Mouse (Mus musculus) lung, postnatal 14 days (tissue): ENCODE results near the gene Prdm2.

Experiments used
- DNase-seq: peaks from one replicate; pipeline ENCODE4 v3.0.0; 2021

Gene Prdm2

GRCm38 (mm10) chr4:143211584-143212340 is 1.0 kb downstream of the Prdm2 start:
- DNase-seq: peak; percentile 26

- DNase-seq: no peak
These were observed 2.8 kb downstream of the Prdm2 start for GRCm38 (mm10) chr4:143209997-143210396.

GRCm38 (mm10) chr4:143202653-143203052 is 10.1 kb downstream of the Prdm2 start:
- no peak for DNase-seq

- no peak for DNase-seq
These were observed 14.4 kb downstream of the Prdm2 start for GRCm38 (mm10) chr4:143198371-143198770.

- DNase-seq: no peak
These were observed 14.9 kb downstream of the Prdm2 start for GRCm38 (mm10) chr4:143197845-143198356.

- no peak for DNase-seq
These were observed 18.5 kb downstream of the Prdm2 start for GRCm38 (mm10) chr4:143194328-143194727.

- no peak for DNase-seq
These were observed 19.6 kb downstream of the Prdm2 start for GRCm38 (mm10) chr4:143193164-143193563.

GRCm38 (mm10) chr4:143191783-143192182 is 21.0 kb downstream of the Prdm2 start:
- DNase-seq: no peak

GRCm38 (mm10) chr4:143190657-143191056 is 22.1 kb downstream of the Prdm2 start:
- DNase-seq: peak; percentile 4

GRCm38 (mm10) chr4:143188571-143189191 is 24.1 kb downstream of the Prdm2 start:
- peak; percentile 6 for DNase-seq

- DNase-seq: no peak
These were observed 26.7 kb downstream of the Prdm2 start for GRCm38 (mm10) chr4:143186066-143186465.

GRCm38 (mm10) chr4:143185496-143185895 is 27.3 kb downstream of the Prdm2 start:
- DNase-seq: no peak

- DNase-seq: no peak
These were observed 29.7 kb downstream of the Prdm2 start for GRCm38 (mm10) chr4:143183141-143183540.

GRCm38 (mm10) chr4:143180731-143181130 is 32.1 kb downstream of the Prdm2 start:
- no peak for DNase-seq

GRCm38 (mm10) chr4:143171600-143172290 is 41.0 kb downstream of the Prdm2 start:
- DNase-seq: no peak

- no peak for DNase-seq
These were observed 42.5 kb downstream of the Prdm2 start for GRCm38 (mm10) chr4:143170290-143170689.

GRCm38 (mm10) chr4:143168093-143168492 is 44.7 kb downstream of the Prdm2 start:
- no peak for DNase-seq

- peak; percentile 99 for DNase-seq
These were observed 50.9 kb downstream of the Prdm2 start for GRCm38 (mm10) chr4:143161619-143162479.

GRCm38 (mm10) chr4:143160826-143161225 is 52.0 kb downstream of the Prdm2 start:
- no peak for DNase-seq

GRCm38 (mm10) chr4:143159336-143159735 is 53.5 kb downstream of the Prdm2 start:
- DNase-seq: no peak

- no peak for DNase-seq
These were observed 56.9 kb downstream of the Prdm2 start for GRCm38 (mm10) chr4:143155871-143156270.

- DNase-seq: no peak
These were observed 57.8 kb downstream of the Prdm2 start for GRCm38 (mm10) chr4:143155036-143155435.

GRCm38 (mm10) chr4:143154571-143154970 is 58.2 kb downstream of the Prdm2 start:
- no peak for DNase-seq
